Mouse (Mus musculus): ENCODE data around the gene Tpbpb. TPM values are rescaled to one million over a fixed set of nuclear protein-coding genes. Genes with fewer than 3 reads are reported as not detected.
"Not testable (repeated sequence)": the region's sequence is repeated elsewhere in the genome, so short reads cannot be mapped to it uniquely, and the experiment has no call there.

The Tpbpb gene
- 3.9 and 11.2 TPM in 2 replicates for polyA plus RNA-seq (2012; rRNA removed)

- DNase-seq (ENCODE audit: extremely low spot score in 1 of 2, low spot score in 1 of 2) = not testable (repeated sequence)
These were observed at the start of gene Tpbpb for GRCm38 (mm10) chr13:60904780-60905179. TSS of gene Tpbpb (minus strand) at chr13:60904880.

GRCm38 (mm10) chr13:60941884-60942283, 37.2 kb upstream of the Tpbpb start, which contains the start of gene Tpbpa:
TSS of gene Tpbpa (minus strand) at chr13:60941984.
- not testable (repeated sequence) for DNase-seq (ENCODE audit: extremely low spot score in 1 of 2, low spot score in 1 of 2)

- no peak for DNase-seq (ENCODE audit: extremely low spot score in 1 of 2, low spot score in 1 of 2)
These were observed 31.8 kb upstream of the Tpbpb start, which contains the start of the genes Gm49391 and Ctla2a for GRCm38 (mm10) chr13:60936500-60936901. TSS of gene Gm49391 (minus strand) at chr13:60936571. TSS of gene Ctla2a (minus strand) at chr13:60936625.

GRCm38 (mm10) chr13:60935490-60935889, 30.8 kb upstream of the Tpbpb start, which contains the start of gene Gm49393:
TSS of gene Gm49393 (minus strand) at chr13:60935590.
- DNase-seq (ENCODE audit: extremely low spot score in 1 of 2, low spot score in 1 of 2) = not testable (repeated sequence)

GRCm38 (mm10) chr13:60897328-60897727, 7.4 kb downstream of the Tpbpb start, which contains the start of gene Ctla2b:
TSS of gene Ctla2b (minus strand) at chr13:60897447.
- peak in 1 of 2 experiments; percentile 0 for DNase-seq (ENCODE audit: extremely low spot score in 1 of 2, low spot score in 1 of 2)

- not testable (repeated sequence) for DNase-seq (ENCODE audit: extremely low spot score in 1 of 2, low spot score in 1 of 2)
These were observed 7.9 kb downstream of the Tpbpb start, which contains the start of gene Gm49392 for GRCm38 (mm10) chr13:60896794-60897193. TSS of gene Gm49392 (minus strand) at chr13:60896894.

GRCm38 (mm10) chr13:60895406-60896160, 9.1 kb downstream of the Tpbpb start:
- DNase-seq (ENCODE audit: extremely low spot score in 1 of 2, low spot score in 1 of 2) = no peak

GRCm38 (mm10) chr13:60892301-60892700, 12.4 kb downstream of the Tpbpb start:
- no peak for DNase-seq (ENCODE audit: extremely low spot score in 1 of 2, low spot score in 1 of 2)

GRCm38 (mm10) chr13:60864281-60864680, 40.4 kb downstream of the Tpbpb start, which contains the start of gene 4930486L24Rik:
TSS of gene 4930486L24Rik (minus strand) at chr13:60864475.
- DNase-seq (ENCODE audit: extremely low spot score in 1 of 2, low spot score in 1 of 2) = no peak

Other genes starting within 250 kb of the Tpbpb start
- gene BC051665, start 118.5 kb downstream of the Tpbpb start, polyA plus RNA-seq (2012; rRNA removed) = not detected in 2 replicates
- not detected in 2 replicates for gene Ctsll3, start 102.0 kb downstream of the Tpbpb start, polyA plus RNA-seq (2012; rRNA removed)
- gene 4930486L24Rik, start 40.4 kb downstream of the Tpbpb start, polyA plus RNA-seq (2012; rRNA removed) = 0.26 and 0.36 TPM in 2 replicates
- gene Gm49392, start 8.0 kb downstream of the Tpbpb start, polyA plus RNA-seq (2012; rRNA removed) = 0.22 and 0.27 TPM in 2 replicates
- gene Ctla2b, start 7.4 kb downstream of the Tpbpb start, polyA plus RNA-seq (2012; rRNA removed) = 1.8 and 2.2 TPM in 2 replicates
- gene Gm49393, start 30.7 kb upstream of the Tpbpb start, polyA plus RNA-seq (2012; rRNA removed) = not detected in 2 replicates
- 3.2 and 4.8 TPM in 2 replicates for gene Gm49391, start 31.7 kb upstream of the Tpbpb start, polyA plus RNA-seq (2012; rRNA removed)
- gene Ctla2a, start 31.7 kb upstream of the Tpbpb start, polyA plus RNA-seq (2012; rRNA removed) = 22.7 and 44.1 TPM in 2 replicates
- 25.3 and 50.1 TPM in 2 replicates for gene Tpbpa, start 37.1 kb upstream of the Tpbpb start, polyA plus RNA-seq (2012; rRNA removed)
- gene Ctsj, start 101.1 kb upstream of the Tpbpb start, polyA plus RNA-seq (2012; rRNA removed) = 1.8 and 11.0 TPM in 2 replicates
- 0.20 and 0.21 TPM in 2 replicates for gene Ctsq, start 135.8 kb upstream of the Tpbpb start, polyA plus RNA-seq (2012; rRNA removed)

Data from frontal cortex, adult 2 months (tissue).